Mouse (Mus musculus) adrenal gland, adult 18-20 months (tissue): ENCODE data around the gene Rtel1. TPM values are rescaled to one million over a fixed set of nuclear protein-coding genes. Genes with fewer than 3 reads are reported as not detected.

Source experiments
- DNase-seq, 2 experiments: peaks; one replicate each; pipeline ENCODE4 v3.0.0; 2021 to 2022; ENCODE audit warnings: low spot score in 2 of 2
- long read RNA-seq, 2 experiments: library from polyadenylated mRNA; stranded (forward); transcript quantifications; one replicate each; pipeline ENCODE4 v2.0.0; 2021
- total RNA-seq, 2 experiments: library from RNA; stranded (reverse); gene quantifications; 1 replicate in 1 of 2; 2 replicates in 1 of 2; pipeline ENCODE4 v1.2.3; 2021

Gene Rtel1
- 10 to 100 TPM; 24.1 to 30.8 TPM for total RNA-seq
- long read RNA-seq, experiment 1, full-length matches to known transcripts, result 1 of 2 reads
- long read RNA-seq, experiment 1, partial matches to known transcripts, result 0 of 2 reads
- long read RNA-seq, experiment 1, other reads (novel, unspliced or antisense), result 1 of 2 reads
- long read RNA-seq, experiment 2, full-length matches to known transcripts, result 2 of 8 reads
- long read RNA-seq, experiment 2, partial matches to known transcripts, result 1 of 8 reads
- long read RNA-seq, experiment 2, other reads (novel, unspliced or antisense), result 5 of 8 reads

- peak; percentile 72 to 73 for DNase-seq
Measured at GRCm38 (mm10) chr2:181319248-181320102, at the start of gene Rtel1. Gene Rtel1 (plus strand): TSS chr2:181319739.

DNA sequence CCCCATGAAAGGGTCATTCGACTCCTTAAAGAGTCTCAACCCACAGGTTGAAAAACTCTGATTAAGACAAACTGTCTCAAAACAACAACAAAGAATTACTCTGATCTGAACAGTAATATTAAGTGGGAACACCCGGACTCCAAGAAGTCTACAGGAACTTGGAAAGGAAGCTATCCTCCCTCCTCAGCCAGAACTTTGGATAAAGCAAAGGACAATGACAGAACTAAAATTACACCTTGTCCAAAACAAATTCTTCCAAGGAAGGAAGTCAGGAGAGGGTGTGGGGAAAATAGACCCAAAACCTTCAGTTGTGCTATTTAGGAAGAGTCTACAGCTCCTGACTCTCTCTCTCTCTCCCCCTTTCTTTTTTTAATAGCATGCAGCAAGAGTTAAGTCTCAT, 47.4 kb upstream of the Rtel1 start:
- no peak for DNase-seq

DNA sequence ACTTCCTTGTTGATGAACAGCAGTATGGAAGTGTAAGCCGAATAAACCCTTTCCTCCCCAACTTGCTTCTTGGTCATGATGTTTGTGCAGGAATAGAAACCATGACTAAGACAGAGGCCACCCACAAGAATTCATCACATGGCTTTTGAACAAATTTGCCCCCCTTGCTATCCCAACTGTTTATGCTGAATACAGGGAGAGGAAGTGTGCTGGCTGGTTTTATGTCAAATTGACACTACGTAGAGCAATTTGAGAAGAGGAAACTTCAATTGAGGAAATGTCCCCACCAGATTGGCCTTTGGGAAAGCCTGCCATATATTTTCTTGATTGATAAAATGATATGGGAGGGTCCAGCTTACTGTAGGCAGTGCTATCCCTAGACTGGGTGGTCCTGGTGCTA, 45.7 kb upstream of the Rtel1 start:
- no peak for DNase-seq

GRCm38 (mm10) chr2:181274639-181275038, 44.9 kb upstream of the Rtel1 start:
- DNase-seq, result no peak

- peak in 1 of 2 experiments; percentile 10 for DNase-seq
Measured at GRCm38 (mm10) chr2:181276766-181277165, 42.8 kb upstream of the Rtel1 start.

DNA sequence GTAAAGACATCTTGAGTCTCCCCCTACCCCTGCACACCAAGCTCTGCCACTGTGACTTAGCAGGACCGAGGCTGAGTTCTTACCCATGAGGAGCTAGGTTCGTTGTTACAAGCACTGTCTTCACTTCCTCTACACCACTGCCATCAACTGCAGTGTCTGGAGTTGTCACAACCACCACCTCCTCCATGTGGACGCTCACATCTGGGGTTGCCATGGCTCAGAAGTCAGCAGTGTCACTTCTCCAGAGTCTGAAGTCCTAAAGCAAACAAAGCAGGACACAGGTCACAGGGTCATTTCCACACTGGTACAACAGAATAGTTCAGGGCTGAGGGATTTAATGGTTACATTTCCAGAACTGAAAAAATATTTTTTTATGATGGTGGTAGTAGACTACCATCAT, 41.7 kb upstream of the Rtel1 start:
- no peak for DNase-seq

DNA sequence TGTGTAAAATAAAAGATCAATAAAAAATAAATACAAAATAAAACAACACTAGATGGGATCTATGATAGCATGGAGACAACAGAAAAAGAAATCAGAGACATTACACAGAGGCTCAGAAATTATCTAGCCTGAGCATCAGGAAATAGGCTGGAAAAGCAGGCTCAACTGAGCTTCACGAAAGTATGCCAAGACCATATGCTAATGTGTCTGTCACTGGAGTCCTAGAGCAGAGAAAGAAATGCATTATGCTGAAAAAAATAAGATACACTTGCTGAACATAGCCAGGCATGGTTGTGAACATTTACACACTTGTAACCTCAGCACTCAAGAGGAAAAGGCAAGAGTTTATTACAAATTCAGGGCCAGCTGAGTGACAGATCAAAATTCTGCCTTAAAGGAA, 39.6 kb upstream of the Rtel1 start:
- DNase-seq, result no peak

DNA sequence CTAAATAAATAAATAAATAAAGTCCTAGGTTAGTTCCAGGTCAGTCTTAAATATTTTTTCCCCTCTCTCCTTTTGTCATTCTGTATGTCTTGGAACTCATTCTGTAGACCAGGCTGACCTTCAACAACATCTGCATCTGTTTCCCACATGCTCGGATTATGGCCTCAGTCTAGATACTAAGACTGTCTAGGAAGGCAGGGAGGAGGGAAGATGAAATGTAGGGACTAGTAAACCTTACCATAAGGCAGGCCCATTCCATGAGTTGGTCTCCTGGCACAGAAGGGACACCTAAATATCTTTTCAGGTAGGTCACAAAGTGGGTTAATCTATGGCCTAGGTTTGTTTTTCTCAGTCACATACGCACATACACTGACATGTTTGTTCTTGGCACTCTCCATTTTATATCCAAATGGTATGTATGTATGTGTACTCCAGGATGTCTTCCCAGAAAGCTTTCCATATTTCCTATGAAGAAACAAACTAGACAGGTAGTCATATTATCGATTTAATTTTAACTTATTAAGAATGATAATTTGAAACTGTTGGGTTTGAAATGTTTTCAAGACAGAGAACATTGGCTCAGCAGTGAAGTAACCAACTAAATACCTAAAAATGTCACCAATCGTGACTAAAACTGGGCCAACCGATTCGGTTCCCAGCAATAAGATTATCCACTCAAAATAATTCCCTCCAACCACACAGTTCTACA, 32.8 kb upstream of the Rtel1 start:
- no peak for DNase-seq

GRCm38 (mm10) chr2:181287338-181287957, 32.1 kb upstream of the Rtel1 start:
- DNase-seq, result peak; percentile 81 to 88

DNA sequence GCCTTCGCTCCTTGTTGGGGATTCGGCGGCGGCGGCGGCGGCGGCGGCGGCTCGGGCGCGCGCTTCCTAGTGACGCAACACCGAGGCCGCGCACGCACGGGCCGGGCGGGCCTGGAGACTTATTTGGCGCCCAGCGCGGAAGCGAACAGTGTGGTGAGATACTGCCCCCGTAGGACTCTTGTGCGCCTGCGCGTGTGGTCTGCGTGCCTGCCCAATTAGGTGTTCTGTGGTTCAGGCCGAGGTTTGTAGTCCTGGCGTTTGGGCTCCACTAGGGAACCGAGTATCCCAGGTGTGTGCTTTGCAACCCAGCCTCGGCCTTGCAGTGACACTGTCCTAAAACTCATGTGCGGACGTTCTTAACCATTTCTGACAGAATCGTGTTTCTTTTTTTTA, 31.6 kb upstream of the Rtel1 start, which contains the start of gene Gmeb2:
Gene Gmeb2 (minus strand): TSS at position 78 of the 393 bp plus-strand sequence.
- peak; percentile 82 to 88 for DNase-seq

DNA sequence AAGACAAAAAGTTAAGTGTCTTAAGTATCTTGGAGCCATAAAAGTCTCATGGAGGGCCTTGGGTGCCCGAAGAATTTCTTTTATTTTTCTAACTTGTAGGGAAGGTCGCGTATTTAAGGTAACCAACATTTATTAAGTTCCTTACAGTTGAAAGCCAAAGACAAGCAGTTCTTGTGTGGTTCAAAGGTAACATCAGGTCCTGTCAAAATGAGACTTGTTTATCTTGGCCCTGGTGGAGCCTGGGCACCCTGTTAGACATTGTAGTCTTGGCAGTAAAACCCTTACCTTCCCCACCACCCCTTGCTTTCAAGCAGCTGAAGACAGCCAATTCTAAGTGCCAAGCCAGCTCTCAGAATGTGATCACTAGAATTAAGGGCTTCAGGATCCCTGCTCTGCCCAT, 30.8 kb upstream of the Rtel1 start:
- no peak for DNase-seq

GRCm38 (mm10) chr2:181290937-181291336, 28.6 kb upstream of the Rtel1 start:
- no peak for DNase-seq

DNA sequence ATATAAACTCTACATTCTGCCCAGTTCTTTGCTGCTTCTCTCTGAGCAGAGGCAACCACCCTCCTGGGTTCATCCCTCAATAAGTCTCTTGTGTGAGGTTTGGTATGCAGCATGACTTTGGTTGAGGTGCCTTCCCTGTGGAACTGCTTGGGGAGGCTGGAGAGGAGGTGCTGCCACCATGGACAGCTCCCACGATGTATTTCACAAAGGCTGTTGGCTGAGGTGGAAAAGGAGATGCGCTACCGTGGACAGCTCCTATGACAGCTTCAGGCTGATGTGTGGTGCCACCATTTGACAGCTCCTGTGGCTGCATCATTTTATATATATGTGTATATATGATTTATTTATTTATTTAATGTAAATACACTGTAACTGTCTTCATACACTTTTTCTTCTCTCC, 17.5 kb upstream of the Rtel1 start:
- DNase-seq, result no peak

DNA sequence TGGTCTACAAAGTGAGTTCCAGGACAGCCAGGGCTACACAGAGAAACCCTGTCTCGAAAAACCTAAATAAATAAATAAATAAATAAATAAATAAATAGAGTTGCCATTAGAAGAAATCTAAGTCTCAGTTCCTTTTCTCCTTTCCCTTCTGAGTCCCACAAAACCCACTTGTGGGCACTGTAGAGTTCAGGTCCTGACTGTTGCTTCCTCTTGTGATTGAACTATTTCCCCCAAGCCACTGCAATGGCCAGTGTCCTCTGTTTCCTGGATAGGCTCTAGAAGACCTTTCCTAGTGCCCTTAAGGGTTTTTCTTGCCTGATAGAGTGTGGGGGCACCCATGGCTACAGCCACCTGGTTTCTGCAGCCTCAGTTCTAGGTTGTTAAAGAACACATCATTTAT, 14.6 kb upstream of the Rtel1 start:
- no peak for DNase-seq

- DNase-seq, result no peak
Measured at GRCm38 (mm10) chr2:181307144-181307804, 12.3 kb upstream of the Rtel1 start.

DNA sequence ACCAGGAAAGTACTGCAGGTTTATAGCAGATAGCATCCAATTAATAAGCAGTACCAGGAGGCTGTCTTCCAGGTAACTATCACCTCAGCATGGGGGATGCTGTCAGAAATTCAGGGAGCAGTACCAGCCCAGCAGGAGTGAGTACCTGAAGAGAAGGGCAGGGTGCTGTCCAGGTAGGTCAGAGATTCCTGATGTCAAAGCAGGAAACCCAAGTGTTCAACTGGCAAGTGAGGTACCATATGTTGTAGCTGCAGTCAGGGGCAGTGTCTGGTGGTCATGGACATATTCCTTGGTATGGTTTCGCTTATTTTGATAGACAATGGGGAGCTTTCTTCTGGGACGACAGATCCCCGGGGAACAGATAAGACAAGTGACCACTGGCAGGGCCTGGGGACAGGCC, 7.1 kb upstream of the Rtel1 start:
- DNase-seq, result no peak

- DNase-seq, result no peak
Measured at GRCm38 (mm10) chr2:181313006-181313343, 6.6 kb upstream of the Rtel1 start.

- DNase-seq, result no peak
Measured at GRCm38 (mm10) chr2:181313344-181314079, 6.0 kb upstream of the Rtel1 start.

- DNase-seq, result peak; percentile 37 to 49
Measured at GRCm38 (mm10) chr2:181314080-181314810, 5.3 kb upstream of the Rtel1 start, which contains the start of gene Stmn3. Gene Stmn3 (minus strand): TSS chr2:181314500.
